Mouse (Mus musculus): ENCODE data around the gene Parp12. TPM values are rescaled to one million over a fixed set of nuclear protein-coding genes. Genes with fewer than 3 reads are reported as not detected.

Gene Parp12
- 10 to 100 TPM in 1 of 2 experiments, 1 to 10 TPM in 1; 5.2 to 19.4 TPM for polyA plus RNA-seq (2017; shearing (Covaris generic))

DNA sequence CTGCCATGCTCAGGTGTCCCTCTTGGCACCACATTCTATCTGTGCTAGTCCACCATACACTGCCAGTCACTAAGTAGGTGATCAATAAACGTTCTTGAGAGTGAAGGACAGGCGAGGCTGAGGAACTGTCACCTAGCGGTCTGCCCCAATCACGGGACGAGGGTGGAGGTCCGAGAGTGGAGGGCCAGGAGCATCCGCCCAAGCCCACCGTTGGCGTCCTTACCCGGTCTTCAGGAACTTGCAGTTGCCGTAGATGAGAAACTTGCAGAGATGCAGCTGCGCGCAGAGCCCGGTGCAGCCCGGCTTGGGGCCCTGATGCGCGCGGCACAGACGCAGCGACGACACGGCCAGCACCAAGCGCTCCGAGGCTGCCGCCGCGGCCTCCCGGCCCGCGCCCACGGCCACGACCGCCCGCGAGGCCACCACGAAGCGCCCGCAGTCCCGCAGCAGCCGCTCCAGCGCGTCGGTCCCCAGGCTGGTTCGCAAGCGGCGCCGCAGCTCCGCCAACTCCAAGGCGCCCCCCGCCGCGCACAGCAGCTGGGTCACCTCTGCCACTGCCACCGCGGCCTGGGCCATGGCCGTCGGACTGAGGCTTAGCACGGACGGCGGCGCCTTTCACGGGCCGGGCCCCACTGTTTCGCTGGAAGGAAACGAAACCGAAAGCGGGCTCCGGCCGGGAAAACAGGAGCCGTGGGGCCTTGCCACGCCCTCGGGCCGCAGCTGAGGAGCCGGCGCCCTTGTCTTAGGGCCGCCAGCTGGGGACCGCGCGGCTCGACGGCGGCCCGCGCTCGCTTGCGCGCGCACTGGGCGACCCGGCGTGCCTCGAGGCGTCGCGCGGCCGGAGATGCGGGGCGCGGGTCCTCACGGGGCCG lies at the start of gene Parp12:
TSS of gene Parp12 (minus strand) at position 766 of the 872 bp plus-strand sequence.

Other genes starting within 250 kb of the Parp12 start
- 1 to 10 TPM in 1 of 2 experiments, under 1 TPM in 1; 0.42 to 1.0 TPM for gene Tbxas1, start 242.9 kb downstream of the Parp12 start, polyA plus RNA-seq (2017; shearing (Covaris generic))
- gene Hipk2, start 242.2 kb downstream of the Parp12 start, polyA plus RNA-seq (2017; shearing (Covaris generic)): 10 to 100 TPM; 66.6 to 68.7 TPM
- 10 to 100 TPM; 23.4 to 30.9 TPM for gene Kdm7a, start 88.4 kb upstream of the Parp12 start, polyA plus RNA-seq (2017; shearing (Covaris generic))